Mouse (Mus musculus): ENCODE results near the gene Tnrc6a. TPM values are rescaled to one million over a fixed set of nuclear protein-coding genes. Genes with fewer than 3 reads are reported as not detected.
"Not testable (repeated sequence)": the region's sequence is repeated elsewhere in the genome, so short reads cannot be mapped to it uniquely, and the experiment has no call there.

Tnrc6a gene
- polyA plus RNA-seq, 1 experiment from 2014 or later: 37.3 TPM

GRCm38 (mm10) chr7:123101295-123101694, 22.4 kb upstream of the Tnrc6a start:
- Histone ChIP-seq H3K9me3 (ENCODE audit: control insufficient read depth, low read length) (no peaks in the 10 kb centered on the region), H3K9ac (ENCODE audit: low read depth, low read length) (no peak overlapping the region), H3K27me3 (replicated peaks; ENCODE audit: control insufficient read depth, insufficient read depth, low read length) (no peaks in the 10 kb centered on the region), H3K4me1 (ENCODE audit: control insufficient read depth, insufficient read depth, low read depth, low read length) (peaks cover 7% of the 10 kb centered on the region), H3K4me2 (ENCODE audit: low read length) (no peak overlapping the region), H3K36me3 (ENCODE audit: control insufficient read depth, insufficient read depth, low read length) (no peaks in the 10 kb centered on the region), H3K27ac (ENCODE audit: low read depth, low read length) (no peak overlapping the region), H3K4me3 (ENCODE audit: low read length) (no peak overlapping the region)
- no peak for ATAC-seq
- WGBS: 89% methylated on average over 3 of the region's 3 CpGs

GRCm38 (mm10) chr7:123105381-123105780, 18.3 kb upstream of the Tnrc6a start:
- H3K27ac ChIP-seq (ENCODE audit: low read depth, low read length); ATAC-seq: not testable (repeated sequence)
- 8% methylated on average over 1 of the region's 1 CpGs for WGBS

GRCm38 (mm10) chr7:123105906-123106305, 17.8 kb upstream of the Tnrc6a start:
- Histone ChIP-seq H3K27me3 (replicated peaks; ENCODE audit: control insufficient read depth, insufficient read depth, low read length) (no peaks in the 10 kb centered on the region), H3K27ac (ENCODE audit: low read depth, low read length) (no peak overlapping the region), H3K4me2 (ENCODE audit: low read length) (no peak overlapping the region), H3K9ac (ENCODE audit: low read depth, low read length) (no peak overlapping the region), H3K36me3 (ENCODE audit: control insufficient read depth, insufficient read depth, low read length) (no peaks in the 10 kb centered on the region), H3K4me1 (ENCODE audit: control insufficient read depth, insufficient read depth, low read depth, low read length) (no peaks in the 10 kb centered on the region), H3K4me3 (ENCODE audit: low read length) (no peak overlapping the region), H3K9me3 (ENCODE audit: control insufficient read depth, low read length) (no peaks in the 10 kb centered on the region)
- WGBS: 77% methylated on average over 1 of the region's 1 CpGs
- ATAC-seq: no peak

More at GRCm38 (mm10) chr7:123105381-123105780, 18.3 kb upstream of the Tnrc6a start:
- H3K4me1 ChIP-seq (ENCODE audit: control insufficient read depth, insufficient read depth, low read depth, low read length); H3K27me3 ChIP-seq (replicated peaks; ENCODE audit: control insufficient read depth, insufficient read depth, low read length); H3K9ac ChIP-seq (ENCODE audit: low read depth, low read length); H3K36me3 ChIP-seq (ENCODE audit: control insufficient read depth, insufficient read depth, low read length); H3K9me3 ChIP-seq (ENCODE audit: control insufficient read depth, low read length); H3K4me2 ChIP-seq (ENCODE audit: low read length); H3K4me3 ChIP-seq (ENCODE audit: low read length): not testable (repeated sequence)

GRCm38 (mm10) chr7:123106326-123106725, 17.4 kb upstream of the Tnrc6a start:
- Histone ChIP-seq H3K4me1 (ENCODE audit: control insufficient read depth, insufficient read depth, low read depth, low read length) (no peaks in the 10 kb centered on the region), H3K27me3 (replicated peaks; ENCODE audit: control insufficient read depth, insufficient read depth, low read length) (no peaks in the 10 kb centered on the region), H3K4me3 (ENCODE audit: low read length) (no peak overlapping the region), H3K36me3 (ENCODE audit: control insufficient read depth, insufficient read depth, low read length) (no peaks in the 10 kb centered on the region), H3K9ac (ENCODE audit: low read depth, low read length) (no peak overlapping the region), H3K27ac (ENCODE audit: low read depth, low read length) (no peak overlapping the region), H3K4me2 (ENCODE audit: low read length) (no peak overlapping the region), H3K9me3 (ENCODE audit: control insufficient read depth, low read length) (no peaks in the 10 kb centered on the region)
- no peak for ATAC-seq
- WGBS: 88% methylated on average over 2 of the region's 2 CpGs

- no peaks in the 10 kb centered on the region for H3K36me3 ChIP-seq (ENCODE audit: control insufficient read depth, insufficient read depth, low read length)
- H3K4me1 ChIP-seq (ENCODE audit: control insufficient read depth, insufficient read depth, low read depth, low read length): no peaks in the 10 kb centered on the region
- no peak overlapping the region for H3K4me2 ChIP-seq (ENCODE audit: low read length)
- no peak overlapping the region for H3K9ac ChIP-seq (ENCODE audit: low read depth, low read length)
- ATAC-seq: no peak
- 67% methylated on average over 13 of the region's 13 CpGs for WGBS
- H3K4me3 ChIP-seq (ENCODE audit: low read length): no peak overlapping the region
- H3K9me3 ChIP-seq (ENCODE audit: control insufficient read depth, low read length): no peaks in the 10 kb centered on the region
- no peaks in the 10 kb centered on the region for H3K27me3 ChIP-seq (replicated peaks; ENCODE audit: control insufficient read depth, insufficient read depth, low read length)
- no peak overlapping the region; the same call in 1 of the 2 replicates for H3K27ac ChIP-seq (ENCODE audit: low read depth, low read length)
Measured at GRCm38 (mm10) chr7:123108058-123109055, 15.3 kb upstream of the Tnrc6a start.

GRCm38 (mm10) chr7:123109361-123110000, 14.2 kb upstream of the Tnrc6a start:
- ATAC-seq: no peak

GRCm38 (mm10) chr7:123110135-123110534, 13.6 kb upstream of the Tnrc6a start:
- Histone ChIP-seq H3K4me3 (ENCODE audit: low read length) (no peak overlapping the region), H3K27ac (ENCODE audit: low read depth, low read length) (no peak overlapping the region), H3K9me3 (ENCODE audit: control insufficient read depth, low read length) (no peaks in the 10 kb centered on the region), H3K4me1 (ENCODE audit: control insufficient read depth, insufficient read depth, low read depth, low read length) (no peaks in the 10 kb centered on the region), H3K9ac (ENCODE audit: low read depth, low read length) (no peak overlapping the region), H3K27me3 (replicated peaks; ENCODE audit: control insufficient read depth, insufficient read depth, low read length) (no peaks in the 10 kb centered on the region), H3K4me2 (ENCODE audit: low read length) (no peak overlapping the region), H3K36me3 (ENCODE audit: control insufficient read depth, insufficient read depth, low read length) (no peaks in the 10 kb centered on the region)
- WGBS: 63% methylated on average over 3 of the region's 3 CpGs
- ATAC-seq: no peak

More at GRCm38 (mm10) chr7:123109361-123110000, 14.2 kb upstream of the Tnrc6a start:
- Histone ChIP-seq H3K4me2 (ENCODE audit: low read length) (no peak overlapping the region), H3K27me3 (replicated peaks; ENCODE audit: control insufficient read depth, insufficient read depth, low read length) (no peaks in the 10 kb centered on the region), H3K27ac (ENCODE audit: low read depth, low read length) (no peak overlapping the region), H3K4me3 (ENCODE audit: low read length) (no peak overlapping the region), H3K4me1 (ENCODE audit: control insufficient read depth, insufficient read depth, low read depth, low read length) (no peaks in the 10 kb centered on the region), H3K9me3 (ENCODE audit: control insufficient read depth, low read length) (no peaks in the 10 kb centered on the region), H3K36me3 (ENCODE audit: control insufficient read depth, insufficient read depth, low read length) (no peaks in the 10 kb centered on the region), H3K9ac (ENCODE audit: low read depth, low read length) (no peak overlapping the region)
- 92% methylated on average over 7 of the region's 7 CpGs for WGBS

- H3K27me3 ChIP-seq (replicated peaks; ENCODE audit: control insufficient read depth, insufficient read depth, low read length): no peaks in the 10 kb centered on the region
- H3K36me3 ChIP-seq (ENCODE audit: control insufficient read depth, insufficient read depth, low read length): no peaks in the 10 kb centered on the region
- ATAC-seq: no peak
- 96% methylated on average over 6 of the region's 6 CpGs for WGBS
- no peak overlapping the region for H3K4me3 ChIP-seq (ENCODE audit: low read length)
- H3K27ac ChIP-seq (ENCODE audit: low read depth, low read length): no peak overlapping the region
- H3K9me3 ChIP-seq (ENCODE audit: control insufficient read depth, low read length): no peaks in the 10 kb centered on the region
- H3K9ac ChIP-seq (ENCODE audit: low read depth, low read length): no peak overlapping the region
- H3K4me2 ChIP-seq (ENCODE audit: low read length): no peak overlapping the region
- H3K4me1 ChIP-seq (ENCODE audit: control insufficient read depth, insufficient read depth, low read depth, low read length): no peaks in the 10 kb centered on the region
Measured at GRCm38 (mm10) chr7:123113590-123113989, 10.1 kb upstream of the Tnrc6a start.

GRCm38 (mm10) chr7:123116799-123117198, 6.9 kb upstream of the Tnrc6a start:
- H3K4me1 ChIP-seq (ENCODE audit: control insufficient read depth, insufficient read depth, low read depth, low read length): no peaks in the 10 kb centered on the region
- 79% methylated on average over 12 of the region's 12 CpGs for WGBS

More at GRCm38 (mm10) chr7:123116799-123117198, 6.9 kb upstream of the Tnrc6a start:
- Histone ChIP-seq H3K36me3 (ENCODE audit: control insufficient read depth, insufficient read depth, low read length) (no peaks in the 10 kb centered on the region), H3K27me3 (replicated peaks; ENCODE audit: control insufficient read depth, insufficient read depth, low read length) (no peaks in the 10 kb centered on the region), H3K9me3 (ENCODE audit: control insufficient read depth, low read length) (no peaks in the 10 kb centered on the region), H3K27ac (ENCODE audit: low read depth, low read length) (no peak overlapping the region), H3K4me3 (ENCODE audit: low read length) (no peak overlapping the region), H3K9ac (ENCODE audit: low read depth, low read length) (no peak overlapping the region), H3K4me2 (ENCODE audit: low read length) (no peak overlapping the region)
- no peak for ATAC-seq

Measured in hindbrain, embryonic 16.5 days (tissue).